Mouse (Mus musculus) cerebellum, adult 2 months (tissue): Measurements from ENCODE around the gene Evx1.

Experiments used
- CTCF ChIP-seq: fragments of 200-500 bp; IDR thresholded peaks from 2 replicates; pipeline ENCODE4 v1.5.1; 2011; ENCODE audit warnings: low read depth, mild to moderate bottlenecking, control low read depth, low read length, moderate library complexity, borderline replicate concordance; ENCODE audit not compliant: insufficient read depth
- POLR2A ChIP-seq: fragments of 200-500 bp; IDR thresholded peaks from 2 replicates; pipeline ENCODE4 v1.6.1; 2011; ENCODE audit warnings: low read length, control low read depth, borderline replicate concordance; ENCODE audit not compliant: insufficient read depth

DNA sequence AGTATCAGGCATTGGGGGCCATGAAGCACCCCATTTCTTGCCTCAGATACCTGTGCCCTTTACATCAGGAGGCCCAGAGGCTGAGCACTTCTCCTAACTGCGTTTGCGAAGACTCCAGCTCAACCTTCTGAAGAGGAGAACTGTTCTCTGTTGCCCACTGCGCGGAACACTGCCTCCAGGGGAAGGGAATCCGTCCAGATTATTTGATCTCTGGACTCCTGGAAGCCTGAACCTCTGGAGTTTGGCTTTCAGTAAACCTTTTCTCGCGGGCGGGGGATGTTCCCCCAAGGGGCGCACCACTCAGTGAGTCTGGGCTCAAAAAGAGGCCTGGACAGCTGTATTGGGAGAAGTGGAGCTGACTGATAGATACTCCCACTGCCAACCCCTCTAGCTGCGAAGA is 3.5 kb upstream of the Evx1 start:
- TF ChIP-seq CTCF = no peak
- no peak for TF ChIP-seq POLR2A
